Mouse (Mus musculus) stomach, postnatal 0 days (tissue): ENCODE measurements around the gene Sowaha. TPM values are rescaled to one million over a fixed set of nuclear protein-coding genes. Genes with fewer than 3 reads are reported as not detected.
"Not testable (repeated sequence)": the region's sequence is repeated elsewhere in the genome, so short reads cannot be mapped to it uniquely, and the experiment has no call there.

ENCODE experiments used
- ATAC-seq: fragments of 200-750 bp; cut with Nextera tagmentation; 2 replicates; pipeline ENCODE4 v1.8.0; 2017; ENCODE audit not compliant: low FRiP score, low TSS enrichment
- DNase-seq: peaks from one replicate; pipeline ENCODE4 v3.0.0-alpha.2; 2016; ENCODE audit warnings: low spot score
- H3K27ac ChIP-seq: fragments of 300-500 bp; sonication (generic); replicated peaks from 2 replicates; pipeline ENCODE4 v1.5.1; 2014; ENCODE audit warnings: mild to moderate bottlenecking, control low read depth
- H3K27me3 ChIP-seq: fragments of 300-500 bp; sonication (generic); 2 replicates; pipeline ENCODE4 v1.6.1; 2014; ENCODE audit warnings: low read length; ENCODE audit not compliant: control insufficient read depth, insufficient read depth
- H3K36me3 ChIP-seq: fragments of 300-500 bp; sonication (generic); 2 replicates; pipeline ENCODE4 v1.6.1; 2014; ENCODE audit warnings: low read length, mixed read lengths; ENCODE audit not compliant: control insufficient read depth, insufficient read depth
- H3K4me1 ChIP-seq: fragments of 300-500 bp; sonication (generic); replicated peaks from 2 replicates; pipeline ENCODE4 v1.6.1; 2014; ENCODE audit warnings: antibody characterized with exemption; ENCODE audit not compliant: control insufficient read depth, insufficient read depth
- H3K4me2 ChIP-seq: fragments of 300-500 bp; sonication (generic); replicated peaks from 2 replicates; pipeline ENCODE4 v1.6.1; 2014; ENCODE audit warnings: low read depth, mild to moderate bottlenecking, control low read depth, moderate library complexity
- H3K4me3 ChIP-seq: fragments of 300-500 bp; sonication (generic); 2 replicates; pipeline ENCODE4 v1.5.1; 2014; ENCODE audit warnings: low read depth, low read length, control low read depth
- H3K9ac ChIP-seq: fragments of 300-500 bp; sonication (generic); 2 replicates; pipeline ENCODE4 v1.6.1; 2014; ENCODE audit warnings: mild to moderate bottlenecking, low read length, control low read depth, mixed read lengths
- H3K9me3 ChIP-seq: fragments of 300-500 bp; sonication (generic); 2 replicates; pipeline ENCODE4 v1.6.1; 2016; ENCODE audit warnings: low read length; ENCODE audit not compliant: control insufficient read depth
- CTCF ChIP-seq: IDR thresholded peaks from 2 replicates; pipeline ENCODE4 v1.5.1; 2016; ENCODE audit warnings: antibody characterized with exemption, low read depth, mild to moderate bottlenecking, moderate library complexity
- EP300 ChIP-seq: optimal IDR thresholded peaks from 2 replicates; pipeline ENCODE3; 2016; ENCODE audit warnings: antibody characterized with exemption
- WGBS: fragments of 180-500 bp; shearing (Covaris S2); extraction: QIAGEN DNeasy Blood & Tissue Kit; methylation state at CpG from one replicate; pipeline ENCODE4 v1.1.7; 2014; 5-methylcytosine and 5-hydroxymethylcytosine counted together
- polyA plus RNA-seq: library from polyadenylated mRNA; unstranded; fragments of >200 nt; fragmentation: Nextera tagmentation; extraction: Ambion mirVana; gene quantifications from 2 replicates; pipeline ENCODE4 v1.2.1, GENCODE M21; 2015

Sowaha gene
- polyA plus RNA-seq, 1 experiment from 2014 or later = 0.91 TPM

- Histone ChIP-seq H3K36me3 (no peaks in the 10 kb centered on the region), H3K27me3 (no peaks in the 10 kb centered on the region), H3K4me2 (no peak overlapping the region), H3K4me3 (no peak overlapping the region), H3K27ac (no peak overlapping the region), H3K9me3 (no peaks in the 10 kb centered on the region), H3K9ac (no peak overlapping the region), H3K4me1 (no peaks in the 10 kb centered on the region; the same call in 1 of the 2 replicates)
- ATAC-seq (no peak), DNase-seq (no peak)
- 89% methylated on average over 3 of the region's 3 CpGs for WGBS
- TF ChIP-seq EP300 (no peak), CTCF (no peak)
Observed at GRCm38 (mm10) chr11:53427993-53428715, 51.9 kb downstream of the Sowaha start.

GRCm38 (mm10) chr11:53426914-53427313 lies 53.2 kb downstream of the Sowaha start:
- DNase-seq, ATAC-seq, H3K27ac ChIP-seq, H3K4me3 ChIP-seq, H3K4me2 ChIP-seq, H3K36me3 ChIP-seq, H3K4me1 ChIP-seq, H3K9me3 ChIP-seq, H3K27me3 ChIP-seq, H3K9ac ChIP-seq: not testable (repeated sequence)
- WGBS = 83% methylated on average over 3 of the region's 3 CpGs

Other genes with a start within 250 kb of the Sowaha start
- 53.6 and 59.9 TPM in 2 replicates for gene Hspa4, start 179.8 kb downstream of the Sowaha start, polyA plus RNA-seq
- 11.6 and 12.4 TPM in 2 replicates for gene Zcchc10, start 155.6 kb downstream of the Sowaha start, polyA plus RNA-seq
- gene Aff4, start 129.4 kb downstream of the Sowaha start, polyA plus RNA-seq = 18.5 and 28.5 TPM in 2 replicates
- gene Leap2, start 57.1 kb downstream of the Sowaha start, polyA plus RNA-seq = 0.19 and 0.75 TPM in 2 replicates
- 903 and 973 TPM in 2 replicates for gene Uqcrq, start 49.4 kb downstream of the Sowaha start, polyA plus RNA-seq
- 0.78 and 0.88 TPM in 2 replicates for gene Gdf9, start 49.3 kb downstream of the Sowaha start, polyA plus RNA-seq
- gene Gm10447, start 23.2 kb downstream of the Sowaha start, polyA plus RNA-seq = 0.08 and 0.13 TPM in 2 replicates
- 1.3 and 1.7 TPM in 2 replicates for gene Shroom1, start 23.1 kb downstream of the Sowaha start, polyA plus RNA-seq
- gene Gm9837, start 9.8 kb downstream of the Sowaha start, polyA plus RNA-seq = not detected in 2 replicates
- gene Gm9945, start 108 bp downstream of the Sowaha start, polyA plus RNA-seq = 0.11 TPM in 1 of 2 replicates, not detected in the other
- gene Sept8, start 39.0 kb upstream of the Sowaha start, polyA plus RNA-seq = 21.2 and 21.5 TPM in 2 replicates
- gene Kif3a, start 87.1 kb upstream of the Sowaha start, polyA plus RNA-seq = 22.1 and 25.3 TPM in 2 replicates
- gene Il4, start 138.4 kb upstream of the Sowaha start, polyA plus RNA-seq = 0.27 and 0.45 TPM in 2 replicates
- gene Il13, start 154.4 kb upstream of the Sowaha start, polyA plus RNA-seq = not detected in 2 replicates
- 12.4 and 15.7 TPM in 2 replicates for gene Rad50, start 227.0 kb upstream of the Sowaha start, polyA plus RNA-seq
- not detected in 2 replicates for gene Il5, start 240.5 kb upstream of the Sowaha start, polyA plus RNA-seq